Mouse (Mus musculus) lung, embryonic 14.5 days (tissue): ENCODE results near the gene Gzmb. TPM values are rescaled to one million over a fixed set of nuclear protein-coding genes. Genes with fewer than 3 reads are reported as not detected.
"Not testable (repeated sequence)": the region's sequence is repeated elsewhere in the genome, so short reads cannot be mapped to it uniquely, and the experiment has no call there.

Experiments used
- ATAC-seq: fragments of 200-750 bp; cut with Nextera tagmentation; 2 replicates; pipeline ENCODE4 v1.8.0; 2017; ENCODE audit warnings: mild to moderate bottlenecking, moderate TSS enrichment, moderate library complexity; ENCODE audit not compliant: insufficient read depth
- DNase-seq: peaks from one replicate; pipeline ENCODE4 v3.0.0-alpha.2; 2015
- H3K27ac ChIP-seq: fragments of 300-500 bp; sonication (generic); 2 replicates; pipeline ENCODE4 v1.5.1; 2014; ENCODE audit warnings: low read depth, mild to moderate bottlenecking, moderate library complexity
- H3K27me3 ChIP-seq: fragments of 300-500 bp; sonication (generic); 2 replicates; pipeline ENCODE4 v1.6.1; 2014; ENCODE audit warnings: low read length, control low read depth; ENCODE audit not compliant: insufficient read depth
- H3K36me3 ChIP-seq: fragments of 300-500 bp; sonication (generic); 2 replicates; pipeline ENCODE4 v1.6.1; 2014; ENCODE audit warnings: control low read depth; ENCODE audit not compliant: insufficient read depth
- H3K4me1 ChIP-seq: fragments of 300-500 bp; sonication (generic); 2 replicates; pipeline ENCODE4 v1.6.1; 2014; ENCODE audit warnings: antibody characterized with exemption, control low read depth; ENCODE audit not compliant: insufficient read depth
- H3K4me2 ChIP-seq: fragments of 300-500 bp; sonication (generic); 2 replicates; pipeline ENCODE4 v1.6.1; 2014; ENCODE audit warnings: mild to moderate bottlenecking
- H3K4me3 ChIP-seq: fragments of 300-500 bp; sonication (generic); 2 replicates; pipeline ENCODE4 v1.5.1; 2014; ENCODE audit warnings: low read depth, low read length
- H3K9ac ChIP-seq: fragments of 300-500 bp; sonication (generic); 2 replicates; pipeline ENCODE4 v1.6.1; 2014
- H3K9me3 ChIP-seq: fragments of 300-500 bp; sonication (generic); 2 replicates; pipeline ENCODE4 v1.6.1; 2016; ENCODE audit warnings: low read depth, low read length, control low read depth
- CTCF ChIP-seq: IDR thresholded peaks from 2 replicates; pipeline ENCODE4 v1.5.1; 2016; ENCODE audit warnings: antibody characterized with exemption, low read depth
- WGBS: fragments of 180-500 bp; shearing (Covaris S2); extraction: QIAGEN DNeasy Blood & Tissue Kit; methylation state at CpG from one replicate; pipeline ENCODE4 v1.1.7; 2014; 5-methylcytosine and 5-hydroxymethylcytosine counted together
- polyA plus RNA-seq: library from polyadenylated mRNA; unstranded; fragments of >200 nt; fragmentation: Nextera tagmentation; extraction: Ambion mirVana; gene quantifications from 2 replicates; pipeline ENCODE4 v1.2.1, GENCODE M21; 2014

Gene Gzmb
- polyA plus RNA-seq, 1 experiment from 2014 or later: 0.25 TPM

DNA sequence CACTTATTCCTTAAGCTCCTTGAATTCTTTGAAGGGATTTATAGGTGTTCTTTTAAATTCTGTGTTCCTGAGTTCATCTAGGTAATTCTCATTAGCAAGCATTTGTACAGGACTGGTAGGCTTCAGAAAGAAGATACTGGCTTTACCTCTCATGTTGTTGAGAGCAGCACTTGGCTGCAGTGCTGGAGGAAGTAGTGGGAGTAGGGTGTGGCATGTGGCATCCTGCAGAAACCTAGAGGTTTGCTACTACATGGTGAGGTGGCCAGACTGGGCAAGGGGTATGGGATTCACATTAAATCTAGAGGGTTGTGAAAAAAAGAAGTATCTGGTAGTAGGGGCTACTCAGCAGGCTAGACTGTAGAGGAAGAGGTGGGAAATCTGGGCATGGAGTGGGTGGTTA, 31.1 kb upstream of the Gzmb start:
- ATAC-seq: no peak
- H3K4me2 ChIP-seq: no peak overlapping the region
- no peaks in the 10 kb centered on the region for H3K27me3 ChIP-seq
- TF ChIP-seq CTCF: no peak
- no peak overlapping the region for H3K4me3 ChIP-seq
- no peak overlapping the region for H3K27ac ChIP-seq
- DNase-seq: no peak
- H3K36me3 ChIP-seq: no peaks in the 10 kb centered on the region
- no peaks in the 10 kb centered on the region for H3K4me1 ChIP-seq
- no peaks in the 10 kb centered on the region for H3K9me3 ChIP-seq
- H3K9ac ChIP-seq: no peak overlapping the region

DNA sequence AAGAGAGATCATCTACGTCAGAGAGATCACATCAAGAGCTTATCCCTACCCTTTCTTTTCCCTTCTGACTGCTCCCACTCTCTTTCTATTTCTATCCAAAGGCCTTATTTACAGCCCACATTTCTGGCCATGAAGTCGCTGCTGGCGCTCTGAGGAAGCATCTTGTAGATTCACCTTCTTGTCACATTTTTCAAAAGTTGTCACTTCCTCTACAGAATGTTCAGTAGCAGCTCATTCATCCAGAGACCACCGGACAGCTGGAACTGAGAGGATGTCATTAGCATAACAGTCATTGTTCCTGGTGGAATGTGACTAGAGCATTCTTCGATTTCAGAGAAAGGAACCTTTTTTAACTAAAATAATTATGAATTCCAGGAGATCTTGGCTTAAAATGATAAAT, 26.6 kb upstream of the Gzmb start:
- H3K9me3 ChIP-seq: no peaks in the 10 kb centered on the region
- DNase-seq: no peak

GRCm38 (mm10) chr14:56287806-56288205, 25.7 kb upstream of the Gzmb start:
- Histone ChIP-seq H3K4me1 (no peaks in the 10 kb centered on the region), H3K27me3 (no peaks in the 10 kb centered on the region), H3K4me2 (no peak overlapping the region), H3K4me3 (no peak overlapping the region), H3K9me3 (no peaks in the 10 kb centered on the region), H3K27ac (no peak overlapping the region), H3K9ac (no peak overlapping the region), H3K36me3 (no peaks in the 10 kb centered on the region)
- no peak for TF ChIP-seq CTCF
- DNase-seq (no peak), ATAC-seq (no peak)
- WGBS: 70% methylated on average over 5 of the region's 5 CpGs

More for the DNA sequence above, 26.6 kb upstream of the Gzmb start:
- TF ChIP-seq CTCF: no peak
- Histone ChIP-seq H3K4me1 (no peaks in the 10 kb centered on the region), H3K36me3 (no peaks in the 10 kb centered on the region), H3K27me3 (no peaks in the 10 kb centered on the region), H3K4me3 (no peak overlapping the region), H3K4me2 (no peak overlapping the region), H3K27ac (no peak overlapping the region), H3K9ac (no peak overlapping the region)
- no peak for ATAC-seq
- 40% methylated on average over 5 of the region's 5 CpGs for WGBS

- 82% methylated on average over 6 of the region's 6 CpGs for WGBS
- Histone ChIP-seq H3K36me3 (no peaks in the 10 kb centered on the region), H3K4me1 (no peaks in the 10 kb centered on the region), H3K4me2 (no peak overlapping the region), H3K9me3 (no peaks in the 10 kb centered on the region), H3K27me3 (no peaks in the 10 kb centered on the region), H3K4me3 (no peak overlapping the region), H3K27ac (no peak overlapping the region), H3K9ac (no peak overlapping the region)
- DNase-seq (no peak), ATAC-seq (no peak)
- TF ChIP-seq CTCF: no peak
Measured at GRCm38 (mm10) chr14:56284356-56285325, 22.6 kb upstream of the Gzmb start.

- DNase-seq (no peak), ATAC-seq (no peak)
- no peak overlapping the region for H3K4me3 ChIP-seq
- no peak overlapping the region for H3K9ac ChIP-seq
- TF ChIP-seq CTCF: no peak
- no peak overlapping the region for H3K4me2 ChIP-seq
- WGBS: 69% methylated on average over 1 of the region's 1 CpGs
- no peak overlapping the region for H3K27ac ChIP-seq
- H3K9me3 ChIP-seq: no peaks in the 10 kb centered on the region
- no peaks in the 10 kb centered on the region for H3K36me3 ChIP-seq
- H3K27me3 ChIP-seq: no peaks in the 10 kb centered on the region
- H3K4me1 ChIP-seq: no peaks in the 10 kb centered on the region
Measured at GRCm38 (mm10) chr14:56283816-56284215, 21.8 kb upstream of the Gzmb start.

DNA sequence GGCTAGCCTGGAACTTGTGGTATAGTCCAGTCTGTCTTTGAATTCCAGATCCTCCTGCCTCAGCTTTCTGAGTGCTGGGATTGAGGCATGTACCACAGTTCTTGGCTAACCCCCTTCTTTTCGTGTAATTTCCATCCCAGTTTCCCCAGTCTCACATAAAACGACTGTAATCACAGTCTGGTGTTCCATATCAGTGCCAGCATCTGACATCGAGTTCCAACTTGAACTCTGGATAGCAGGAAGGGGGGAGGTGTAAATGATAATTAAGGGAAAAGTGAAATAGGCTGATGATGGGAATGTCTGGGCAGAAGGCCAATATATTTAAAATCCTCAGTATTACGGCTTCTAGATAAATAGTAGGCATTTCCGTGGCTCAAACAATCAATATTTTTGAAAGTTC, 19.0 kb upstream of the Gzmb start:
- Histone ChIP-seq H3K4me1 (no peaks in the 10 kb centered on the region), H3K36me3 (no peaks in the 10 kb centered on the region), H3K27me3 (no peaks in the 10 kb centered on the region), H3K4me3 (no peak overlapping the region), H3K9ac (no peak overlapping the region), H3K9me3 (no peaks in the 10 kb centered on the region), H3K27ac (no peak overlapping the region), H3K4me2 (no peak overlapping the region)
- WGBS: 45% methylated on average over 5 of the region's 5 CpGs
- DNase-seq (no peak), ATAC-seq (no peak)
- no peak for TF ChIP-seq CTCF

DNA sequence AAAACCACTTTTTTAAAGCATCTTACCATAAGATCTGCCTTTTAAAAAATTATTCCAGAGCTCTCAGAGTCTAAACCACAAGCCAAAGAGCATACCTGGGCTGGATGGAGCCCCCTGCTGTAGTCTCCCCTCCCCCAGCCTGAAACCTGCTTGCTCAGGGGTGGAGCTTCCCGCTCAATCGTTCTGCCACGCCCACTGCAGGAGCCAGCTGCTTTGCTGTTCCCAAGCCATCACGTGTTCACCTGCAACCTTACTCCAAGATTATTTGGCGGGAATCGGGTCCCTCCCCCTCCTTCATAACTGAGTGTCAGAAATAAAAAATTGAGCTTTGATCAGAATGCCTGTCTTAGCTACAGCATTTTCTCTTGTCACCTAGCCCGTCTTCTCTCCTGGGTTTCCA, 16.6 kb upstream of the Gzmb start:
- not testable (repeated sequence) for H3K9me3 ChIP-seq, ATAC-seq, H3K4me3 ChIP-seq, H3K27me3 ChIP-seq, H3K9ac ChIP-seq, H3K27ac ChIP-seq, H3K4me2 ChIP-seq, DNase-seq, H3K4me1 ChIP-seq, H3K36me3 ChIP-seq
- 34% methylated on average over 7 of the region's 7 CpGs for WGBS

DNA sequence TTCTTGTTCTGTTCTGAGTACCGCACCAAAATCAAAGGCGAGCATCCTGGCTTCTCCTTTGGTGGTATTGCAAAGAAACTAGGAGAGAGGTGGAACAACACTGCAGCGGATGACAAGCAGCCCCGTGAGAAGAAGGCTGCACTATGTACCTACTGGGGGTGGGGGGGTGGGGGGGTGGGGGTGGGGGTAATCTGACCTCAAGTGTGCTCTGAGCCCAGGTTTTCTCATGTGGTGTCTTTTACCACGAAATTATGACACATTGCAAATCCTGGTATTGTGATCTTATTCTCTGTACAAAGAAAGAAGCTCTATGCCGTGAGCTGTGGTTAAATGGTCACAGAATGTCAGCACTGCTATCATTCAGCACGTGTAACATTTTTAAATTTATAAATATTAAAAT, 14.0 kb upstream of the Gzmb start:
- WGBS: 71% methylated on average over 7 of the region's 7 CpGs
- H3K4me2 ChIP-seq, H3K27ac ChIP-seq, H3K27me3 ChIP-seq, H3K9ac ChIP-seq, ATAC-seq, H3K4me3 ChIP-seq, DNase-seq, H3K36me3 ChIP-seq, H3K4me1 ChIP-seq, H3K9me3 ChIP-seq: not testable (repeated sequence)
